Mouse (Mus musculus) bone marrow, adult 2 months (tissue): ENCODE data around the gene Slit3. TPM values are rescaled to one million over a fixed set of nuclear protein-coding genes. Genes with fewer than 3 reads are reported as not detected.

ENCODE experiments used
- H3K27ac ChIP-seq: fragments of 200-500 bp; 2 replicates; pipeline ENCODE4 v1.5.1; 2012; ENCODE audit warnings: low read depth, mild to moderate bottlenecking, control low read depth, inconsistent platforms, low read length; ENCODE audit not compliant: control insufficient read depth, poor library complexity, insufficient read depth
- H3K4me1 ChIP-seq: fragments of 200-500 bp; 2 replicates; pipeline ENCODE4 v1.6.1; 2011; ENCODE audit warnings: low read length; ENCODE audit not compliant: control insufficient read depth, insufficient read depth
- H3K4me3 ChIP-seq: fragments of 200-500 bp; replicated peaks from 2 replicates; pipeline ENCODE3; 2011; ENCODE audit warnings: mild to moderate bottlenecking, low read depth, low read length, control low read depth; ENCODE audit not compliant: control insufficient read depth
- CTCF ChIP-seq: fragments of 200-500 bp; IDR thresholded peaks from 2 replicates; pipeline ENCODE4 v1.5.1; 2011; ENCODE audit warnings: low read length, control low read depth; ENCODE audit not compliant: control insufficient read depth, insufficient read depth
- POLR2A ChIP-seq: fragments of 200-500 bp; IDR thresholded peaks from 2 replicates; pipeline ENCODE4 v1.6.1; 2011; ENCODE audit warnings: low read depth, mild to moderate bottlenecking, control low read depth, low read length, borderline replicate concordance; ENCODE audit not compliant: control insufficient read depth
- WGBS: fragments of 180-500 bp; shearing (Covaris S2); methylation state at CpG from one replicate; pipeline ENCODE4 v1.1.7; 2018; 5-methylcytosine and 5-hydroxymethylcytosine counted together
- polyA plus RNA-seq: library from polyadenylated mRNA; stranded (reverse); fragments of >200 nt; gene quantifications from 2 replicates; pipeline ENCODE4 v1.2.4, GENCODE M21; 2011; ENCODE audit warnings: low replicate concordance; ENCODE audit not compliant: missing spikeins, insufficient read depth, insufficient read length

The Slit3 gene
- polyA plus RNA-seq, 1 experiment, result 2.0 TPM

DNA sequence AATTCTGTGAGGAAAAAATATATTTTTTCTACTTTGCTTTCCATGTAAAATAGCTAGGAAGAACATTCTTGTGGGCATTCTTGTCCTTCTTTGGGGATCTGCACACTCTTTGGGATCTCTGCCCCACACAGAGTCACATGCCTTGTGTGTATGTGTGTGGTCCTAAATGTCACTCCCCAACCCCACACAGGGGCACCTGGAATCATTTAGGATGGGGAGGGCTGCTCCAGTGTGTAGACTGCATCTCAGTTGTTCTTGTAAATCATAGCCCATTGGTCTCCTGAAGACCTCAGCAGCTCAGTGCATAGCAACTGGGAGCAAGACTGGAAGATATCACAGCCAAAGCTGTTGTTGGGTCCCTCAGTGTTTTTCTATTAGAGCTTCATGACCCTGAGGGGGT, 534.8 kb downstream of the Slit3 start:
- TF ChIP-seq CTCF, result no peak
- TF ChIP-seq POLR2A, result no peak
- Histone ChIP-seq H3K27ac (no peak overlapping the region), H3K4me3 (no peak overlapping the region), H3K4me1 (no peaks in the 10 kb centered on the region)

- Histone ChIP-seq H3K4me1 (no peaks in the 10 kb centered on the region), H3K4me3 (no peak overlapping the region), H3K27ac (no peak overlapping the region)
- WGBS, result 43% methylated on average over 6 of the region's 6 CpGs
- no peak for TF ChIP-seq POLR2A
- TF ChIP-seq CTCF, result no peak
These were observed 536.6 kb downstream of the Slit3 start for GRCm38 (mm10) chr11:35657582-35657981.

DNA sequence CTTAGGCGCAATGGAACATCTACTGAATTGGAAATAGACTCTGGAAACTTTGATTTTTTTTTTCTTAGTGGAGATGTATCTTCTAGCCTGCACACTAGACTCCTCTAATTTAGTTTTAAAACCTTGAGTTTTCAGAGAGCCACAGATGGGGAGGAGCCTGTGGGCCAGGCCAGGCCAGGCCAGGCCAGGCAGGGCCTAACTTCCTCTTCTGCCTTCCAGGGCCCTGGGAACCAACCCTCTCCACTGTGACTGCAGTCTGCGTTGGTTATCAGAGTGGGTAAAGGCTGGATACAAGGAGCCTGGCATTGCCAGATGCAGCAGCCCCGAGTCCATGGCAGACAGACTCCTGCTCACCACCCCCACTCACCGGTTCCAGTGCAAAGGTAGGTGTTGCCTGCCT, 539.9 kb downstream of the Slit3 start:
- WGBS, result 41% methylated on average over 4 of the region's 4 CpGs
- TF ChIP-seq POLR2A (no peak), CTCF (no peak)
- Histone ChIP-seq H3K4me1 (no peaks in the 10 kb centered on the region), H3K27ac (no peak overlapping the region), H3K4me3 (no peak overlapping the region)

GRCm38 (mm10) chr11:35662945-35663344, 541.9 kb downstream of the Slit3 start:
- no peak overlapping the region for H3K27ac ChIP-seq
- no peak for TF ChIP-seq CTCF
- TF ChIP-seq POLR2A, result no peak
- WGBS, result 66% methylated on average over 3 of the region's 3 CpGs
- H3K4me3 ChIP-seq, result no peak overlapping the region
- no peaks in the 10 kb centered on the region for H3K4me1 ChIP-seq

- H3K27ac ChIP-seq, result no peak overlapping the region
- no peak for TF ChIP-seq POLR2A
- no peak for TF ChIP-seq CTCF
- WGBS, result 67% methylated on average over 8 of the region's 8 CpGs
These were observed 542.6 kb downstream of the Slit3 start for GRCm38 (mm10) chr11:35663661-35664060.

GRCm38 (mm10) chr11:35664991-35665390, 544.0 kb downstream of the Slit3 start:
- TF ChIP-seq CTCF, result no peak
- no peak for TF ChIP-seq POLR2A
- Histone ChIP-seq H3K4me1 (no peaks in the 10 kb centered on the region), H3K27ac (no peak overlapping the region), H3K4me3 (no peak overlapping the region)
- WGBS, result 70% methylated on average over 5 of the region's 5 CpGs

More at GRCm38 (mm10) chr11:35663661-35664060, 542.6 kb downstream of the Slit3 start:
- H3K4me1 ChIP-seq, result no peaks in the 10 kb centered on the region
- no peak overlapping the region for H3K4me3 ChIP-seq

GRCm38 (mm10) chr11:35667428-35667827, 546.4 kb downstream of the Slit3 start:
- 50% methylated on average over 3 of the region's 3 CpGs for WGBS
- TF ChIP-seq POLR2A (no peak), CTCF (0 out of 2 replicates have a peak, but pooled peaks have one; percentile 5)
- H3K27ac ChIP-seq, result no peak overlapping the region
- no peaks in the 10 kb centered on the region for H3K4me1 ChIP-seq
- no peak overlapping the region for H3K4me3 ChIP-seq

- no peak overlapping the region for H3K27ac ChIP-seq
- no peaks in the 10 kb centered on the region for H3K4me1 ChIP-seq
- 71% methylated on average over 3 of the region's 3 CpGs for WGBS
- no peak overlapping the region for H3K4me3 ChIP-seq
- TF ChIP-seq POLR2A, result no peak
- no peak for TF ChIP-seq CTCF
These were observed 547.1 kb downstream of the Slit3 start for GRCm38 (mm10) chr11:35668138-35668537.

GRCm38 (mm10) chr11:35668750-35669149, 547.7 kb downstream of the Slit3 start:
- 75% methylated on average over 1 of the region's 1 CpGs for WGBS
- TF ChIP-seq POLR2A (no peak), CTCF (no peak)
- no peak overlapping the region for H3K4me3 ChIP-seq
- no peak overlapping the region for H3K27ac ChIP-seq
- no peaks in the 10 kb centered on the region for H3K4me1 ChIP-seq

- Histone ChIP-seq H3K4me1 (no peaks in the 10 kb centered on the region), H3K27ac (no peak overlapping the region), H3K4me3 (no peak overlapping the region)
- 74% methylated on average over 5 of the region's 5 CpGs for WGBS
- no peak for TF ChIP-seq CTCF
- no peak for TF ChIP-seq POLR2A
These were observed 548.5 kb downstream of the Slit3 start for GRCm38 (mm10) chr11:35669536-35669935.
